Mouse (Mus musculus): ENCODE measurements at regions not wholly inside any gene's neighbourhood (a gene's known extent, or its start where the extent isn't known, plus 50 kb on each side); places are given as distances from the start of the nearest gene placed in this dataset.
A peak's percentile ranks its signal among the peaks of the same experiment; 100 is the strongest.

- Histone ChIP-seq H3K4me2 (no peak overlapping the region), H3K9me3 (no peaks in the 10 kb centered on the region), H3K9ac (replicated peaks) (no peak overlapping the region), H3K27me3 (no peaks in the 10 kb centered on the region), H3K4me3 (replicated peaks) (no peak overlapping the region), H3K36me3 (no peaks in the 10 kb centered on the region), H3K4me1 (replicated peaks) (no peaks in the 10 kb centered on the region), H3K27ac (no peak overlapping the region)
- 34% methylated on average over 1 of the region's 1 CpGs for WGBS
- ATAC-seq (ENCODE audit: insufficient number of reproducible peaks, insufficient read depth, low FRiP score, low TSS enrichment, low read depth): no peak
Measured at GRCm38 (mm10) chr3:33498645-33499044, 301.0 kb upstream of the Ttc14 start.

GRCm38 (mm10) chr3:33508277-33508676 is 291.4 kb upstream of the Ttc14 start:
- no peak for ATAC-seq (ENCODE audit: insufficient number of reproducible peaks, insufficient read depth, low FRiP score, low TSS enrichment, low read depth)
- Histone ChIP-seq H3K9ac (replicated peaks) (no peak overlapping the region), H3K27ac (no peak overlapping the region), H3K27me3 (no peaks in the 10 kb centered on the region), H3K4me3 (replicated peaks) (no peak overlapping the region), H3K9me3 (0 out of 2 replicates have a peak, but pooled peaks cover 10% of the 10 kb centered on the region), H3K36me3 (no peaks in the 10 kb centered on the region), H3K4me1 (replicated peaks) (no peaks in the 10 kb centered on the region), H3K4me2 (no peak overlapping the region)
- WGBS: 83% methylated on average over 2 of the region's 2 CpGs

GRCm38 (mm10) chr3:33544161-33544560 is 255.5 kb upstream of the Ttc14 start:
- no peak overlapping the region for H3K4me3 ChIP-seq (replicated peaks)
- 93% methylated on average over 1 of the region's 1 CpGs for WGBS
- H3K9me3 ChIP-seq: no peaks in the 10 kb centered on the region
- no peak overlapping the region for H3K4me2 ChIP-seq
- no peaks in the 10 kb centered on the region for H3K4me1 ChIP-seq (replicated peaks)
- no peaks in the 10 kb centered on the region for H3K27me3 ChIP-seq
- H3K36me3 ChIP-seq: no peaks in the 10 kb centered on the region
- ATAC-seq (ENCODE audit: insufficient number of reproducible peaks, insufficient read depth, low FRiP score, low TSS enrichment, low read depth): no peak
- no peak overlapping the region for H3K27ac ChIP-seq
- no peak overlapping the region for H3K9ac ChIP-seq (replicated peaks)

GRCm38 (mm10) chr3:33562670-33563360 is 236.8 kb upstream of the Ttc14 start:
- no peak overlapping the region for H3K9ac ChIP-seq (replicated peaks)
- 63% methylated on average over 4 of the region's 4 CpGs for WGBS
- H3K9me3 ChIP-seq: no peaks in the 10 kb centered on the region
- peaks cover 4% of the 10 kb centered on the region; the same call in 1 of the 2 replicates for H3K4me1 ChIP-seq (replicated peaks)
- peak overlapping the region; percentile 64; the same call in 1 of the 2 replicates for H3K27ac ChIP-seq
- peak; percentile 68 for ATAC-seq (ENCODE audit: insufficient number of reproducible peaks, insufficient read depth, low FRiP score, low TSS enrichment, low read depth)
- no peaks in the 10 kb centered on the region for H3K36me3 ChIP-seq
- H3K27me3 ChIP-seq: no peaks in the 10 kb centered on the region
- no peak overlapping the region for H3K4me3 ChIP-seq (replicated peaks)
- H3K4me2 ChIP-seq: no peak overlapping the region

GRCm38 (mm10) chr3:33580599-33580998 is 219.0 kb upstream of the Ttc14 start:
- Histone ChIP-seq H3K9ac (replicated peaks) (no peak overlapping the region), H3K4me1 (replicated peaks) (no peaks in the 10 kb centered on the region), H3K36me3 (no peaks in the 10 kb centered on the region), H3K4me3 (replicated peaks) (no peak overlapping the region), H3K27ac (no peak overlapping the region), H3K27me3 (no peaks in the 10 kb centered on the region), H3K9me3 (no peaks in the 10 kb centered on the region), H3K4me2 (no peak overlapping the region)
- WGBS: 66% methylated on average over 1 of the region's 1 CpGs
- ATAC-seq (ENCODE audit: insufficient number of reproducible peaks, insufficient read depth, low FRiP score, low TSS enrichment, low read depth): no peak

- Histone ChIP-seq H3K4me3 (replicated peaks) (no peak overlapping the region), H3K9me3 (no peaks in the 10 kb centered on the region), H3K27ac (no peak overlapping the region), H3K36me3 (no peaks in the 10 kb centered on the region), H3K4me1 (replicated peaks) (0 out of 2 replicates have a peak, but pooled peaks cover 3% of the 10 kb centered on the region), H3K4me2 (no peak overlapping the region), H3K27me3 (no peaks in the 10 kb centered on the region), H3K9ac (replicated peaks) (no peak overlapping the region)
- ATAC-seq (ENCODE audit: insufficient number of reproducible peaks, insufficient read depth, low FRiP score, low TSS enrichment, low read depth): no peak
Measured at GRCm38 (mm10) chr3:33614206-33614605, 185.4 kb upstream of the Ttc14 start.

- Histone ChIP-seq H3K4me1 (replicated peaks) (no peaks in the 10 kb centered on the region), H3K4me2 (no peak overlapping the region), H3K36me3 (no peaks in the 10 kb centered on the region), H3K9ac (replicated peaks) (no peak overlapping the region), H3K4me3 (replicated peaks) (no peak overlapping the region), H3K9me3 (no peaks in the 10 kb centered on the region), H3K27me3 (no peaks in the 10 kb centered on the region), H3K27ac (no peak overlapping the region)
- 29% methylated on average over 1 of the region's 1 CpGs for WGBS
- peak; percentile 80 for ATAC-seq (ENCODE audit: insufficient number of reproducible peaks, insufficient read depth, low FRiP score, low TSS enrichment, low read depth)
Measured at GRCm38 (mm10) chr3:33616871-33617270, 182.8 kb upstream of the Ttc14 start.

GRCm38 (mm10) chr3:33632928-33633514 is 166.6 kb upstream of the Ttc14 start:
- H3K4me1 ChIP-seq (replicated peaks): no peaks in the 10 kb centered on the region
- H3K9me3 ChIP-seq: no peaks in the 10 kb centered on the region
- 69% methylated on average over 2 of the region's 2 CpGs for WGBS
- no peak overlapping the region for H3K4me2 ChIP-seq
- no peak overlapping the region for H3K9ac ChIP-seq (replicated peaks)
- no peak for ATAC-seq (ENCODE audit: insufficient number of reproducible peaks, insufficient read depth, low FRiP score, low TSS enrichment, low read depth)
- no peak overlapping the region for H3K4me3 ChIP-seq (replicated peaks)
- H3K27me3 ChIP-seq: no peaks in the 10 kb centered on the region
- no peaks in the 10 kb centered on the region for H3K36me3 ChIP-seq
- no peak overlapping the region for H3K27ac ChIP-seq

GRCm38 (mm10) chr3:33658597-33658996 is 141.0 kb upstream of the Ttc14 start:
- no peaks in the 10 kb centered on the region for H3K27me3 ChIP-seq
- no peak overlapping the region for H3K27ac ChIP-seq
- no peak overlapping the region for H3K4me2 ChIP-seq
- WGBS: 73% methylated on average over 5 of the region's 5 CpGs
- ATAC-seq (ENCODE audit: insufficient number of reproducible peaks, insufficient read depth, low FRiP score, low TSS enrichment, low read depth): no peak
- H3K9ac ChIP-seq (replicated peaks): no peak overlapping the region
- no peaks in the 10 kb centered on the region for H3K36me3 ChIP-seq
- no peaks in the 10 kb centered on the region for H3K9me3 ChIP-seq
- H3K4me1 ChIP-seq (replicated peaks): no peaks in the 10 kb centered on the region
- no peak overlapping the region for H3K4me3 ChIP-seq (replicated peaks)
